12 mouse cellular contexts compared by ENCODE assay signal in the genomic region with DNA sequence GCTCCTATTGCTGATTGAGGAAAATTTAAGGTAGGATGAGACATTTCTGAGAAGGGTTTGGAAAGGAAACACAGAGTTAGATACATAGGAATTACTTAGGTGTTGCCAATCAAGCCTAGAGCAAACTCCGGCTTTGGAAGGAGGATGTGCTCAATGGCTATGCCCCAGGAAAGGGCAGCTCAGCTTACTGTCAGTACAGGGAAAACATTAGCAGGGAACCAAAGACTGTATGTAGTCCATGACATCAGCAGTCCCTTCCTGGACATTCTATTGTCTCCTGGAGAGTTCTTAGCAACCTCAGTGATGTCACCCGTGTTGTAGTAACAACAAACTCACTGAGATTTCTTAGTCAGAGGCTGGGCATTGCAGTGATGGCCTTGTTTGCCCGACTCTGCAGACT. TPM values are rescaled to one million over a fixed set of nuclear protein-coding genes. Genes with fewer than 3 reads are reported as not detected.
"Had no signal": no experiment of that assay in that cellular context is flagged by ENCODE, and none has a peak within 500 bp of the region (broad histone marks: within the 10 kb centered on the region; RNA-seq: fewer than 3 reads in every experiment).

Gm7361 (plus strand) TSS at position 301 of the 400 bp plus-strand sequence.

RNA-seq across cellular contexts. Expression of gene Gm7361, which starts in this region (rescaled TPM):
- polyA plus RNA-seq: embryonic facial prominence, embryonic 10.5 days; embryonic facial prominence, embryonic 11.5 days; embryonic facial prominence, embryonic 12.5 days; embryonic facial prominence, embryonic 13.5 days; embryonic facial prominence, embryonic 14.5 days; erythroblast, embryonic 14.5 days; forebrain, embryonic 10.5 days; forebrain, embryonic 12.5 days; forebrain, embryonic 13.5 days; forebrain, embryonic 16.5 days; gonadal fat pad, adult 2 months; heart, adult 2 months had no signal
